Mouse (Mus musculus): ENCODE measurements around the gene Olfr1511. TPM values are rescaled to one million over a fixed set of nuclear protein-coding genes. Genes with fewer than 3 reads are reported as not detected.

The Olfr1511 gene
- polyA plus RNA-seq, 1 experiment from 2014 or later = not detected

Other genes starting within 250 kb of the Olfr1511 start
- 74.6 TPM in 2 replicates for gene Supt16, start 200.0 kb downstream of the Olfr1511 start, polyA plus RNA-seq (2015; fragmentation: Nextera tagmentation; extraction: Ambion mirVana)
- gene Chd8, start 139.6 kb downstream of the Olfr1511 start, polyA plus RNA-seq (2015; fragmentation: Nextera tagmentation; extraction: Ambion mirVana) = 47.4 and 49.9 TPM in 2 replicates
- gene Tox4, start 118.2 kb downstream of the Olfr1511 start, polyA plus RNA-seq (2015; fragmentation: Nextera tagmentation; extraction: Ambion mirVana) = 41.9 TPM in 2 replicates
- 24.0 and 27.9 TPM in 2 replicates for gene Rab2b, start 117.8 kb downstream of the Olfr1511 start, polyA plus RNA-seq (2015; fragmentation: Nextera tagmentation; extraction: Ambion mirVana)
- gene Mettl3, start 92.3 kb downstream of the Olfr1511 start, polyA plus RNA-seq (2015; fragmentation: Nextera tagmentation; extraction: Ambion mirVana) = 51.4 and 52.9 TPM in 2 replicates
- gene Sall2, start 68.6 kb downstream of the Olfr1511 start, polyA plus RNA-seq (2015; fragmentation: Nextera tagmentation; extraction: Ambion mirVana) = 26.2 and 27.7 TPM in 2 replicates
- 0.19 TPM in 1 of 2 replicates, not detected in the other for gene Olfr1513, start 41.0 kb downstream of the Olfr1511 start, polyA plus RNA-seq (2015; fragmentation: Nextera tagmentation; extraction: Ambion mirVana)
- 0.14 TPM in 1 of 2 replicates, not detected in the other for gene Olfr1512, start 18.2 kb downstream of the Olfr1511 start, polyA plus RNA-seq (2015; fragmentation: Nextera tagmentation; extraction: Ambion mirVana)
- gene Olfr1510, start 17.0 kb upstream of the Olfr1511 start, polyA plus RNA-seq (2015; fragmentation: Nextera tagmentation; extraction: Ambion mirVana) = not detected in 2 replicates
- not detected in 2 replicates for gene Olfr1509, start 45.6 kb upstream of the Olfr1511 start, polyA plus RNA-seq (2015; fragmentation: Nextera tagmentation; extraction: Ambion mirVana)
- gene Olfr1508, start 70.1 kb upstream of the Olfr1511 start, polyA plus RNA-seq (2015; fragmentation: Nextera tagmentation; extraction: Ambion mirVana) = 0.10 TPM in 1 of 2 replicates, not detected in the other
- not detected in 2 replicates for gene Olfr1507, start 98.4 kb upstream of the Olfr1511 start, polyA plus RNA-seq (2015; fragmentation: Nextera tagmentation; extraction: Ambion mirVana)

Data from embryonic facial prominence, embryonic 13.5 days (tissue).